Mouse (Mus musculus): ENCODE measurements around the gene Cdh7. TPM values are rescaled to one million over a fixed set of nuclear protein-coding genes. Genes with fewer than 3 reads are reported as not detected.
"Not testable (repeated sequence)": the region's sequence is repeated elsewhere in the genome, so short reads cannot be mapped to it uniquely, and the experiment has no call there.

Gene Cdh7
- total and polyA plus RNA-seq, 2 experiments from 2014 or later = 10.2 to 21.9 TPM

DNA sequence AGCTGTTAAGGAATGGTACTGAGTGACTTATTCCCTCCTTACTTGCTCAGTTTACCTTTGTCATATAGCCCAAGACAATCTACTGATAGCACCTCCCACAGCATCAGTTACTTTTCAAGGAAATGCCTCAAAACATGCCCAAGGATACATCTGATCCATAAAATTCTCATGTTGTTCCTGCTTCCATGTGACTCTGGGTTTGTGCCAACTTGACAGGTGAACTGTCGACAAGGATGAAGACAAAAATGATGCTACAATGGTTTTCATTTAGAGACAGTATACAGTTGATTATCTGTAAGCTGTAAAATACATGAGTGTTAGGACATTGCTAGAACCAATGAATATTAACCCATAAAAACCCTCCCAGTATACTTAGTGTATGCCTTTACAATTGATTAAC lies 29.9 kb downstream of the Cdh7 start:
- H3K9ac ChIP-seq = no peak overlapping the region

DNA sequence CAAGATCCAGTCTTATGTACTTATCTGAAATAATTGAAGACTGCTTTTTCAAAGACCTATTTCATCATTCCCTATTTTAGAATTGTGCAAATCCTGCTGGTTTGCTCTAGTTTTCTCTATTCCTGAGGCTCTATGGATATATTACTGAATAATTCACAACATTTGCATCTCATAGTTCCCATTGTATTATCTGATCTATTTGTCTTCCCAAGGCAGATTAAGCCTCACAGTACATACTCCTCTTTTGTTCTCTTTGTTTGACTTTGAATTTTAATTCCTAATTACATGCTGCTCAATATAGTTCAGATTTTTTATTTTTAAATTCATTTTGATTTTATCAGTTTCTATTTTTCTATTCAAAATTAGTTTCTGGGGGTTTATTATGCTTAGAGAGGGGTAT lies 74.1 kb downstream of the Cdh7 start:
- no peak overlapping the region for H3K4me3 ChIP-seq (ENCODE audit: low read depth, low read length)
- DNase-seq = no peak
- H3K4me2 ChIP-seq (ENCODE audit: low read depth) = no peak overlapping the region
- H3K9me3 ChIP-seq (ENCODE audit: low read length) = no peaks in the 10 kb centered on the region
- no peaks in the 10 kb centered on the region for H3K27me3 ChIP-seq (ENCODE audit: insufficient read depth, low read length)
- no peaks in the 10 kb centered on the region for H3K36me3 ChIP-seq (ENCODE audit: insufficient read depth)
- no peak; the same call in 1 of the 2 replicates for ATAC-seq
- H3K27ac ChIP-seq (ENCODE audit: low read depth, low read length) = no peak overlapping the region
- TF ChIP-seq CTCF (IDR thresholded peaks at IDR 0.05; ENCODE audit: low read depth) = no peak
- H3K9ac ChIP-seq = no peak overlapping the region
- H3K4me1 ChIP-seq (ENCODE audit: insufficient read depth) = no peaks in the 10 kb centered on the region

More for the DNA sequence above, 29.9 kb downstream of the Cdh7 start:
- no peaks in the 10 kb centered on the region for H3K9me3 ChIP-seq (ENCODE audit: low read length)
- no peaks in the 10 kb centered on the region for H3K36me3 ChIP-seq (ENCODE audit: insufficient read depth)
- H3K27me3 ChIP-seq (ENCODE audit: insufficient read depth, low read length) = no peaks in the 10 kb centered on the region
- TF ChIP-seq CTCF (IDR thresholded peaks at IDR 0.05; ENCODE audit: low read depth) = no peak
- ATAC-seq (no peak), DNase-seq (no peak)
- no peaks in the 10 kb centered on the region for H3K4me1 ChIP-seq (ENCODE audit: insufficient read depth)
- no peak overlapping the region for H3K4me3 ChIP-seq (ENCODE audit: low read depth, low read length)
- H3K4me2 ChIP-seq (ENCODE audit: low read depth) = no peak overlapping the region
- no peak overlapping the region for H3K27ac ChIP-seq (ENCODE audit: low read depth, low read length)
- 85% methylated on average over 1 of the region's 1 CpGs for WGBS

DNA sequence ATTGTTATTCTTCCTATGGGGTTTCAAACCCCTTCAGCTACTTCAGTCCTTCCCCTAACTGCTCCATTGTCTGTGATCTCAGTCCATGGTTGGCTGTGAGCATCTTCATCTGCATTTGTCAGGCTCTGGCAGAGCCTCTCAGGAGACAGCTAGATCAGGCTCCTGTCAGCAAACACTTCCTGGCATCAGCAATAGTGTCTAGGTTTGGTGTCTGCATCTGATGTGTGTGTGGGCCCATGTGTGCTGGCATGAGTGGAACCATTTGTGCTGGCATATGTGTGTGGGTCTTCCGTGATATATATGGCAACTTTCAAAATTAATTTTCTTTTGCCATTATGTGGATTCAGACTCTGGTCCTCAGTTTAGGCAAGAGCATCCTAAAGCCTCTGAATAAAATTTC lies 85.2 kb downstream of the Cdh7 start:
- WGBS = 67% methylated on average over 1 of the region's 1 CpGs
- H3K9ac ChIP-seq = no peak overlapping the region
- H3K4me1 ChIP-seq (ENCODE audit: insufficient read depth) = no peaks in the 10 kb centered on the region
- no peaks in the 10 kb centered on the region for H3K36me3 ChIP-seq (ENCODE audit: insufficient read depth)
- DNase-seq = peak; percentile 11
- no peak overlapping the region for H3K4me3 ChIP-seq (ENCODE audit: low read depth, low read length)
- no peak for TF ChIP-seq CTCF (IDR thresholded peaks at IDR 0.05; ENCODE audit: low read depth)
- H3K27ac ChIP-seq (ENCODE audit: low read depth, low read length) = no peak overlapping the region
- no peaks in the 10 kb centered on the region for H3K9me3 ChIP-seq (ENCODE audit: low read length)
- no peak overlapping the region for H3K4me2 ChIP-seq (ENCODE audit: low read depth)
- peak; percentile 62; the same call in 1 of the 2 replicates for ATAC-seq
- no peaks in the 10 kb centered on the region for H3K27me3 ChIP-seq (ENCODE audit: insufficient read depth, low read length)

DNA sequence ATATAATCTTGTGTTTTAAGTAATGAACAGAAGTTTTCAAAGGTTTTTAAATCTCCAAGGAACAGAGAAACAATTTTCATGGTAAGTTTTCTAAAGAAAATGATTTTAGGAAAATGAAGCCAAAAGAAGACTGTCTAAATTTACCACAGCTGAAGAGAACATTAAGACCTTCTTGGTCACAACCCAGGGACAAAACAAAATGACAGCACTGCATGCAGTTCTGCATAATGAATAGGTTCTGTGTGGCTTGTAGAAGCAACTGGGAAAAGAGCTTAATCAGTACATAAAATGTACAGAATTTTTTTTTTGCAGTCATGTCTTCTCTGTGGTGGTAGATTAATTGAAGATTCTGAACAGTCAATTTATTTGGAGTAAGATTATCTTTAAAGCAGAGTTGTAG lies 96.2 kb downstream of the Cdh7 start:
- no peak for ATAC-seq
- no peak overlapping the region for H3K9ac ChIP-seq
- no peaks in the 10 kb centered on the region for H3K27me3 ChIP-seq (ENCODE audit: insufficient read depth, low read length)
- H3K36me3 ChIP-seq (ENCODE audit: insufficient read depth) = no peaks in the 10 kb centered on the region
- H3K4me1 ChIP-seq (ENCODE audit: insufficient read depth) = no peaks in the 10 kb centered on the region
- no peak overlapping the region for H3K27ac ChIP-seq (ENCODE audit: low read depth, low read length)
- no peaks in the 10 kb centered on the region for H3K9me3 ChIP-seq (ENCODE audit: low read length)
- no peak overlapping the region for H3K4me3 ChIP-seq (ENCODE audit: low read depth, low read length)
- no peak for DNase-seq
- no peak for TF ChIP-seq CTCF (IDR thresholded peaks at IDR 0.05; ENCODE audit: low read depth)
- H3K4me2 ChIP-seq (ENCODE audit: low read depth) = no peak overlapping the region

- WGBS = 60% methylated on average over 1 of the region's 1 CpGs
- no peak overlapping the region for H3K4me3 ChIP-seq (ENCODE audit: low read depth, low read length)
- no peak for TF ChIP-seq CTCF (IDR thresholded peaks at IDR 0.05; ENCODE audit: low read depth)
- H3K9ac ChIP-seq = no peak overlapping the region
- no peak for DNase-seq
- ATAC-seq = no peak
- no peaks in the 10 kb centered on the region for H3K27me3 ChIP-seq (ENCODE audit: insufficient read depth, low read length)
- no peaks in the 10 kb centered on the region for H3K9me3 ChIP-seq (ENCODE audit: low read length)
- H3K4me2 ChIP-seq (ENCODE audit: low read depth) = no peak overlapping the region
- no peaks in the 10 kb centered on the region for H3K4me1 ChIP-seq (ENCODE audit: insufficient read depth)
- no peaks in the 10 kb centered on the region for H3K36me3 ChIP-seq (ENCODE audit: insufficient read depth)
- no peak overlapping the region for H3K27ac ChIP-seq (ENCODE audit: low read depth, low read length)
These were observed 135.8 kb downstream of the Cdh7 start for GRCm38 (mm10) chr1:110118071-110118470.

DNA sequence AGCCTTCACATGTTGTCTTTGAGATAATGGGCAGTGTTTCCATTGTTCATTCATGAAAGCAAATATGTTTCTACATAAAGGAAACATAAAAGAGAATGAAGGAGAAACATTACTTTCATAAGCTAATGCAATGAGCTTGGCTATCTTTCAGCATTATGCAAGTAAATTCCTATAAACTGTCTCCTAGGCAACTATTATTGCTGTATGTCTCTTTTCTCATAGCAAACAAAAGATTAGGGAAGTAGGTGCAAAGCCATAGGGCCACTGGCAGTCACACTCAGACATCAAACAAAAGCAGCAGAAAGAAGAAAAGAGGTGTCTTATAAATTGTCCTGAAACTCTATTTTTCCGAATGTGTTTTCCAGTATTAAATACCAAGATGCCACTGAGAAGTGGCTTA lies 136.6 kb downstream of the Cdh7 start:
- Histone ChIP-seq H3K4me3 (ENCODE audit: low read depth, low read length) (no peak overlapping the region), H3K9me3 (ENCODE audit: low read length) (no peaks in the 10 kb centered on the region), H3K27me3 (ENCODE audit: insufficient read depth, low read length) (no peaks in the 10 kb centered on the region), H3K27ac (ENCODE audit: low read depth, low read length) (no peak overlapping the region), H3K9ac (no peak overlapping the region), H3K4me2 (ENCODE audit: low read depth) (no peak overlapping the region), H3K36me3 (ENCODE audit: insufficient read depth) (no peaks in the 10 kb centered on the region), H3K4me1 (ENCODE audit: insufficient read depth) (no peaks in the 10 kb centered on the region)
- no peak for DNase-seq
- TF ChIP-seq CTCF (IDR thresholded peaks at IDR 0.05; ENCODE audit: low read depth) = no peak
- ATAC-seq = no peak
- WGBS = 17% methylated on average over 1 of the region's 1 CpGs

DNA sequence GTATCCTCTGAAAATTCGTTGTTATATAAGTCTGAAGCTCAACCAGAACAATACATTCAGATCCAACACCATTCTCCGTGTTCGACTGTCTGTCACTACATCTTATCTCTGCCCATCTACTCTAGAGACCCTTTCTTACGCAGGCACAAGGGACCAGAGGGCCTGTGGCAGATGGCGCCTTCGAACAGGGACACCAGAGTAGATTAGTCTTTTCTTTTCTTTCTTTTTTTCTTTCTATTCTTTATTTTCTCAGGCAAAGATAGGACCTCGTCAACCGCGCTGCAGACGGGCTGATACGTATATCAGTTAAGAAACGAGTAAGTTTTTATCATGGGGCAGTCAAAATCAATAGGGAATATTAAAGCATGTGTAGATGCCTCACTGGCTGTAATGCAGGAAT lies 189.2 kb downstream of the Cdh7 start:
- not testable (repeated sequence) for H3K9me3 ChIP-seq (ENCODE audit: low read length); H3K9ac ChIP-seq; H3K4me2 ChIP-seq (ENCODE audit: low read depth); DNase-seq; H3K36me3 ChIP-seq (ENCODE audit: insufficient read depth); ATAC-seq; H3K27ac ChIP-seq (ENCODE audit: low read depth, low read length); H3K27me3 ChIP-seq (ENCODE audit: insufficient read depth, low read length); H3K4me3 ChIP-seq (ENCODE audit: low read depth, low read length); H3K4me1 ChIP-seq (ENCODE audit: insufficient read depth)
- WGBS = 94% methylated on average over 2 of the region's 12 CpGs

Data from forebrain, postnatal 0 days (tissue).